Mouse (Mus musculus): Measurements from ENCODE around the gene Spsb1. TPM values are rescaled to one million over a fixed set of nuclear protein-coding genes. Genes with fewer than 3 reads are reported as not detected.

Spsb1 gene
- polyA plus RNA-seq, 1 experiment from 2014 or later, result 11.8 TPM

DNA sequence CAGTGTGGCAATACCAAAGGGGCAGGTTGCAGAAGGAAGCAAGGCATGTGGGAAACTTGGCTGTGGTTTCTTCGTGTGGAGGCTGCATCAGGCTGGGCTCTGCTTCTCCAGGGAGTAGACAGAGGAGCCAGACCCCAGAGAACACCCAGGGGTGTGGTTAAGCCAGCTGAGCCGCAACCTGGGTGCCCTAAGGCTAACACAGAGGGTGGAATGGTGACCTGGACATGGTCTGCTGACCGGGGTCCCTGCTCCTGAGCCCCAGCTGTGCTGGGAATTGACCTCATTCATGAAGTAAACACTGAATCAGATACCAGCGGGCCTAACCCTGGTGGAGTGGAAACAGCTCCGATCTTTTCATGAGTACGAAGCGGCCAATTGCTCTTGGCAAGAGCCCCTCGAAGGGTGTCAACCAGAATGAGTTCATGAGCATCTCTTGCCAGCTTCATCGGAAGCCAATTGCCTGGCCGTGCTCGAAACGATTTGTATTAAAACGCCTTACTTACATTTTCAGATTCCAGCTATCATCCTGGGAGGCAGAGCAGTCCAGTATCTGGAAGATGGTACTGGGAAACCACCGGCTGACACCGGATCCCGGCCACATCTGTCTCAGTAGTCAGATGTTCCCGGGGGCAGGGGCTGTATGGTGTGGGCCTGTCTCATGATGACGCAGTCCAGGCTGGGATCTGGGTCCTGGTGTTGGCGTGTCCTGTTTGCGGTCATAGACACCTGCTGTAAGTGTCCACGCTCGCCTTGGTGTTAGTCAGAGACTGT lies 107.8 kb downstream of the Spsb1 start:
- H3K9me3 ChIP-seq, result no peaks in the 10 kb centered on the region
- 0 out of 2 replicates have a peak, but pooled peaks cover 2% of the 10 kb centered on the region for H3K4me1 ChIP-seq
- WGBS, result 85% methylated on average over 22 of the region's 22 CpGs
- H3K36me3 ChIP-seq, result no peaks in the 10 kb centered on the region
- H3K9ac ChIP-seq (replicated peaks), result no peak overlapping the region
- H3K27ac ChIP-seq (replicated peaks), result no peak overlapping the region
- no peaks in the 10 kb centered on the region for H3K27me3 ChIP-seq
- H3K4me2 ChIP-seq (replicated peaks), result no peak overlapping the region
- no peak overlapping the region for H3K4me3 ChIP-seq
- ATAC-seq (ENCODE audit: low FRiP score, low read depth), result no peak

Other genes starting within 250 kb of the Spsb1 start
- gene Tmem201, start 217.0 kb downstream of the Spsb1 start, polyA plus RNA-seq (2016; fragmentation: Nextera tagmentation; extraction: Ambion mirVana), result 38.2 and 39.3 TPM in 2 replicates
- gene Slc25a33, start 180.8 kb downstream of the Spsb1 start, polyA plus RNA-seq (2016; fragmentation: Nextera tagmentation; extraction: Ambion mirVana), result 17.3 and 17.5 TPM in 2 replicates
- 2.9 and 4.1 TPM in 2 replicates for gene H6pd, start 54.0 kb upstream of the Spsb1 start, polyA plus RNA-seq (2016; fragmentation: Nextera tagmentation; extraction: Ambion mirVana)
- gene Gpr157, start 132.3 kb upstream of the Spsb1 start, polyA plus RNA-seq (2016; fragmentation: Nextera tagmentation; extraction: Ambion mirVana), result 0.43 and 0.58 TPM in 2 replicates
- 1.4 and 1.8 TPM in 2 replicates for gene Slc2a5, start 164.2 kb upstream of the Spsb1 start, polyA plus RNA-seq (2016; fragmentation: Nextera tagmentation; extraction: Ambion mirVana)
- not detected in 2 replicates for gene Slc2a7, start 193.9 kb upstream of the Spsb1 start, polyA plus RNA-seq (2016; fragmentation: Nextera tagmentation; extraction: Ambion mirVana)
- not detected in 2 replicates for gene Car6, start 246.3 kb upstream of the Spsb1 start, polyA plus RNA-seq (2016; fragmentation: Nextera tagmentation; extraction: Ambion mirVana)

Data from midbrain, embryonic 12.5 days (tissue).